Mouse (Mus musculus) embryonic facial prominence, embryonic 14.5 days (tissue): ENCODE results near the gene Ubac2. TPM values are rescaled to one million over a fixed set of nuclear protein-coding genes. Genes with fewer than 3 reads are reported as not detected.

ENCODE experiments used
- polyA plus RNA-seq: library from polyadenylated mRNA; unstranded; fragments of >200 nt; fragmentation: Nextera tagmentation; extraction: Ambion mirVana; gene quantifications from 2 replicates; pipeline ENCODE4 v1.2.1, GENCODE M21; 2014

Ubac2 gene
- polyA plus RNA-seq, 1 experiment from 2014 or later, result 60.1 TPM

Other genes with a start within 250 kb of the Ubac2 start
- 13.1 and 14.0 TPM in 2 replicates for gene Dock9, start 80.8 kb upstream of the Ubac2 start, polyA plus RNA-seq
- 0.11 and 0.22 TPM in 2 replicates for gene Gpr18, start 37.2 kb downstream of the Ubac2 start, polyA plus RNA-seq
- 3.5 and 5.1 TPM in 2 replicates for gene Gpr183, start 86.6 kb downstream of the Ubac2 start, polyA plus RNA-seq
- not detected in 2 replicates for gene Timm8a2, start 156.1 kb downstream of the Ubac2 start, polyA plus RNA-seq
- gene Tm9sf2, start 228.4 kb downstream of the Ubac2 start, polyA plus RNA-seq, result 159 and 176 TPM in 2 replicates